Mouse (Mus musculus) layer of hippocampus, postnatal 25 days (tissue): ENCODE measurements around the gene Rhog. TPM values are rescaled to one million over a fixed set of nuclear protein-coding genes. Genes with fewer than 3 reads are reported as not detected.
"Not testable (repeated sequence)": the region's sequence is repeated elsewhere in the genome, so short reads cannot be mapped to it uniquely, and the experiment has no call there.

Source experiments
- DNase-seq, 2 experiments: peaks; one replicate each; pipeline ENCODE4 v3.0.0; 2022; ENCODE audit warnings: mixed read lengths in 2 of 2, low spot score in 1 of 2; ENCODE audit errors: extremely low spot score in 1 of 2
- total RNA-seq, 2 experiments: library from RNA; stranded (reverse); gene quantifications; 2 replicates each; pipeline ENCODE4 v1.2.3; 2021

The Rhog gene
- total RNA-seq, result 10 to 100 TPM; 28.9 to 30.2 TPM

- DNase-seq, result no peak
Measured at GRCm38 (mm10) chr7:102255954-102256353, at the start of gene Rhog. Rhog (minus strand) TSS chr7:102256054.

GRCm38 (mm10) chr7:102305596-102305995, 49.7 kb upstream of the Rhog start:
- DNase-seq, result no peak

- DNase-seq, result no peak
Measured at GRCm38 (mm10) chr7:102302471-102302870, 46.6 kb upstream of the Rhog start.

GRCm38 (mm10) chr7:102300761-102301160, 44.9 kb upstream of the Rhog start:
- no peak for DNase-seq

GRCm38 (mm10) chr7:102293234-102293633, 37.4 kb upstream of the Rhog start:
- DNase-seq, result no peak

DNA sequence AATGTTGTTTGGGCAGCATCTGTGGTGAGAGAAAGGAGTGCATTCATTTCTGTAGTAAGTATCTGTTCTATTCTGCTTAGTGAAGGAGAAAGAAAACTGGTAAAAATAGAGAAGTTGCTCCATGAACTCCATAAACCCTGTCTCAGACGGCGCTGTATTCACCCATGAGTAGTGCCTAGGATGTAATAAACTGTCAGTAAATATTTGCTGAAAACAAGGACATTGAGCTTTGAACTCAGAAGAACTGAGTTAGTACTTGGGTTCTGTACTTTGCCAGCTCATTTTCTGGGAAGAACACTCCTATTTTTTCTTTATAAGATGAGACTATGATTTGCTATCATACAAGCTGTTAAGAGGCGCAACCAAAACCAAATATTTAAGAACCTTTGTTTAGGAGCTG, 36.4 kb upstream of the Rhog start:
- no peak for DNase-seq

DNA sequence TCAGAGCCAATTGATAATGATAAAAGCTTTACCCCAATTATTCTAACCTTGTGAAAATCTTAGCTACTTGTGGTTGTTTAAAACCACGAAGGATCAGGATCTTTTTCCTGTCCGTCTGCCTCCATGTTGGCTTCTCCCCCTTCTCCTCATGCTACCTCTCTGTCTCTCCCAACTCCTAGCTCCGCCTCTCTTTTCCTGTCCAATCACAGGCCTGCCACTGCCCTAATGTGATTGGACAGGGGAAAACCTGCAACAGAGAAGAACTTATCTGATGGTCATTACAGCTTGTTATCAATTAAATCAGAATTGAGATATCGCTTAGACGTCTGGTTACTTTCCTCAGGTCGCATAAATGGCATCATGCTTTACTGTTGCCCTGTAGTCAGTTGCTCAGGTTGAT, 33.6 kb upstream of the Rhog start:
- no peak for DNase-seq

- DNase-seq, result no peak
Measured at GRCm38 (mm10) chr7:102282261-102282660, 26.4 kb upstream of the Rhog start.

DNA sequence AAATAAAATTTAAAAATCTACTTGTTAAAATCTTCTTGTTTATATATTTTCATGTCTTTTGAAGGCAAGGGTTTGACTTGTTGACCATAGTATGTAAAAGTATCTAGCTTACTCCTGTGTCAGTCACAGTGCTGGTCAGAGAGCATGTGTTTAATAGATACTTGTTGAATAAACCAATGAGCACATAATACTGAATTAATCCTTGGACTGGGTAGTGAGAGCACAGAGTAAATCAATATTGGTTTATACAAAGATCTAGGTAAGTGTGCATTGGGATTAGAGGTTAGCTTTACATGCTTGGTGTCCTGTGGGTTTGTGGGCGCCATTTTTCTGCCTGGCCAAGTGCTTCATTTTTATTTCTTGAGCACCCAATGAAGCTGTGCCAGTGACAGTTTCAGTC, 25.5 kb upstream of the Rhog start:
- DNase-seq, result no peak

DNA sequence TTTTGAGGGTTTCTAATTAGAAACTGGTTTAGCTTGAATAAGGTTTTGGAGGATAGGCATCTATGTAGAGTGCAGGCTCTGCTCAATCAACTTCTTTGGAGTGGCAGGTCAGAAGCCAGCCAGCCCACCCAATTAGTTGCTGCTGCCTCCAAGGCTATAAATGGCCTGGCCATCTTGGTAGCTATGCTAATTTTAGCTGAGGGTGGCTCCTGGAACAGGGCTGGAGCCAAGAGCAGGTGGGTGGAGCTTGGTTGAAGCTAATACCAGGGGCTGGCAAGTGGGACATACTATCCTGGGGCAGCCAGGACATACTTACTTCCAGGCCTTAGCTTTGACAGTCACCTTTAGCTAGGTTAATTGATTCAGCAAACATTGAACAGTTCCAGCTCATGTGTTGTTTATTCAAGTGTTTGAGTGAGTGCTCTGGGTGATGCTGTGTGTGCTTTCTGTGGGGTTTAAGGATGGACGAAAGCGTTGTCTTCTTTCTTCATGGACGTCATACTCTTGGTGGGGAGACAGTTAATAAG, 16.6 kb upstream of the Rhog start:
- DNase-seq, result no peak

- no peak for DNase-seq
Measured at GRCm38 (mm10) chr7:102268395-102268748, 12.5 kb upstream of the Rhog start.

GRCm38 (mm10) chr7:102267601-102268394, 11.9 kb upstream of the Rhog start, which contains the start of gene Stim1:
Stim1 (plus strand) TSS chr7:102267806.
- DNase-seq, result peak; percentile 20 to 44

DNA sequence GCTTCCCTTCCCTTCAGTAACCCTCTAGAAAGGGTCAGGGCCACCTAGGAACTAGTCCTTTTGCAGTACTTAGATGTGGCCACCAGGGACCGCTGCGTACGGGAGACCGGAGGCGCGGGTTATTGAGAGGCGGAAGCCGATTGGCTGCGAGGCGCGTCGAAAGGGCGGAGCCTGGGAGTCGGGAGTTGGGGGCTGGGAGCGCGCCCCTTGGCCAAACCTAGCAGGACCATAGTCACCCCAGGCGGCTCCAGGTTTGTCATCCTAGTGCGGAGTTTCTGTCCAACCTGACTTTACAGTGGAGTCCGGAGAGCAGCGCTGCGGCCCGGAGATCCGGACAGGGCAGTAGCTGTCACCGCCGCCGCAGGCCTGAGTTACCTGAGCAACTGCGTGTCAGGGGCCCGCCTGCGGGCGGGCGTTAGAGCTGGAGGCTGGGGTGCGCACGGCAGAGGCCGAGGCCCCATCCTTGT, 11.3 kb upstream of the Rhog start:
- peak; percentile 94 to 96 for DNase-seq

- no peak for DNase-seq
Measured at GRCm38 (mm10) chr7:102266401-102267042, 10.7 kb upstream of the Rhog start.

DNA sequence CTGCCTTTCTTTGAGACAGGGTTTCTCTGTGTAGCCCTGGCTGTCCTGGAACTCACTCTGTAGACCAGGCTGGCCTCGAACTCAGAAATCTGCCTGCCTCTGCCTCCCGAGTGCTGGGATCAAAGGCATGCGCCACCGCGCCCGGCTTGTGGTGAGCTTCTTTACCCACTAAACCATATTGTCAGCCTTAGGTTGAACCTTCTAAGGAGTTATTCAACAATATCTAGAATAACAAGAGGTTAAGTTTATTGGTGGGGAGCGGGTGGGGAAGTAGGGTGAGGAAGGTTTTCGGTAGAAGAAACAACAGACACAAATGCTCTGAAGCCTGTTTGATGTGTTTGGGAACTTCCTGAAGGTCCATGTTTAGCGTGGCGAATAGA, 10.2 kb upstream of the Rhog start:
- DNase-seq, result not testable (repeated sequence)

- no peak for DNase-seq
Measured at GRCm38 (mm10) chr7:102263020-102263419, 7.2 kb upstream of the Rhog start.

DNA sequence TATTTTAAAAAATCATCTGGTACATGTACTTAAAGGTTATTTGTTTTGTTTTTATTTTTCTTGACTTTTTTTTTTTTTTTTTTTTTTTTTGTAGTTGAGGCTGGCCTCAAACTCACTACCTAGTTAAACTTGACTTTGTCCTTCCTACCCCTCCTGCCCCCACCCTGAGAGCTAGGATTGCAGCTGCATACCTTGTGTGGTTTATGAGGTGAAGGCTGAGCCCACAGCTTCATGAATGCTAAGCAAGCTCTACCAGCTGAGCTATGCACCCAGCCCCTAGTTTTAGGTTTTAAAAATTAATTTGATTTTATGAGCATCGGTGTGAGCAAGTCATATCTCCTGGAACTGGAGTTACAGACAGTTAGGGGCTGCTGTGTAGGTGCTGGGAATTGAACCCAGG, 4.7 kb upstream of the Rhog start:
- DNase-seq, result no peak

GRCm38 (mm10) chr7:102259716-102260479, 4.0 kb upstream of the Rhog start:
- DNase-seq, result no peak

- DNase-seq, result no peak
Measured at GRCm38 (mm10) chr7:102258753-102259152, 2.9 kb upstream of the Rhog start.

DNA sequence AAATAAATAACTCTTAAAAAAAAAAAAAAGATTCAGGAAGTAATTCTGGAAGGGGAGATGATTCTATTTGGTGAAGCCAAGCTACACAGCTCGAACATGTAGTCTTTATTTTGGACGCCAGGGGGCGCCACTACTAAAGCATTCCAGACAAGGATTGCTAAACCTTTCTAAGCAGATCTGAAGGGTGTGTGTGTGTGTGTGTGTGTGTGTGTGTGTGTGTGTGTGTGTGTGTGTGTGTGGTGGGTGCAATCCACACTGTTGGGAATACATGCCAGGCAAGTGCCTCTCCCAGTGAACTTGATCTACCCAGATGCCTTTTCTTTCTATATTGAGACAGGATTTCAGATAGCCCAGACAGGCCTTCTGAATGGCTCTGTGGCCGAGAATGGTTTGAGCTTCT, 2.3 kb upstream of the Rhog start:
- peak; percentile 51 to 92 for DNase-seq

GRCm38 (mm10) chr7:102256636-102257035, 782 bp upstream of the Rhog start:
- no peak for DNase-seq
